Mouse (Mus musculus) midbrain, postnatal 0 days (tissue): ENCODE measurements at regions not wholly inside any gene's neighbourhood (a gene's known extent, or its start where the extent isn't known, plus 50 kb on each side); places are given as distances from the start of the nearest gene placed in this dataset.

Source experiments
- ATAC-seq: fragments of 200-750 bp; cut with Nextera tagmentation; 2 replicates; pipeline ENCODE4 v1.8.0; 2017; ENCODE audit warnings: moderate number of reproducible peaks, mild to moderate bottlenecking, moderate TSS enrichment, moderate library complexity; ENCODE audit not compliant: low FRiP score
- DNase-seq: peaks from one replicate; pipeline ENCODE4 v3.0.0-alpha.2; 2015; ENCODE audit warnings: low spot score
- H3K27ac ChIP-seq: fragments of 300-500 bp; sonication (generic); 2 replicates; pipeline ENCODE4 v1.5.1; 2014; ENCODE audit warnings: low read depth, mild to moderate bottlenecking, low read length, mixed read lengths
- H3K27me3 ChIP-seq: fragments of 300-500 bp; sonication (generic); 2 replicates; pipeline ENCODE4 v1.6.1; 2014; ENCODE audit warnings: low read length, control low read depth, mixed read lengths; ENCODE audit not compliant: insufficient read depth
- H3K36me3 ChIP-seq: fragments of 300-500 bp; sonication (generic); 2 replicates; pipeline ENCODE4 v1.6.1; 2014; ENCODE audit warnings: low read length, control low read depth, mixed read lengths; ENCODE audit not compliant: insufficient read depth
- H3K4me1 ChIP-seq: fragments of 300-500 bp; sonication (generic); 2 replicates; pipeline ENCODE4 v1.6.1; 2014; ENCODE audit warnings: mild to moderate bottlenecking, control low read depth, antibody characterized with exemption, low read length, mixed read lengths; ENCODE audit not compliant: insufficient read depth
- H3K4me2 ChIP-seq: fragments of 300-500 bp; sonication (generic); 2 replicates; pipeline ENCODE4 v1.6.1; 2014; ENCODE audit warnings: low read depth, mild to moderate bottlenecking, low read length, mixed read lengths; ENCODE audit not compliant: poor library complexity, severe bottlenecking
- H3K4me3 ChIP-seq: fragments of 300-500 bp; sonication (generic); 2 replicates; pipeline ENCODE4 v1.5.1; 2014; ENCODE audit warnings: low read depth, mild to moderate bottlenecking, low read length, moderate library complexity
- H3K9ac ChIP-seq: fragments of 300-500 bp; sonication (generic); replicated peaks from 2 replicates; pipeline ENCODE4 v1.6.1; 2014; ENCODE audit warnings: mild to moderate bottlenecking, low read length, moderate library complexity, mixed read lengths; ENCODE audit not compliant: poor library complexity, severe bottlenecking
- H3K9me3 ChIP-seq: fragments of 300-500 bp; sonication (generic); 2 replicates; pipeline ENCODE4 v1.6.1; 2016; ENCODE audit warnings: low read length, control low read depth
- CTCF ChIP-seq: IDR thresholded peaks from 2 replicates; pipeline ENCODE4 v1.5.1; 2016; ENCODE audit warnings: antibody characterized with exemption, mild to moderate bottlenecking
- WGBS: fragments of 180-500 bp; shearing (Covaris S2); extraction: QIAGEN DNeasy Blood & Tissue Kit; methylation state at CpG from one replicate; pipeline ENCODE4 v1.1.7; 2014; 5-methylcytosine and 5-hydroxymethylcytosine counted together

DNA sequence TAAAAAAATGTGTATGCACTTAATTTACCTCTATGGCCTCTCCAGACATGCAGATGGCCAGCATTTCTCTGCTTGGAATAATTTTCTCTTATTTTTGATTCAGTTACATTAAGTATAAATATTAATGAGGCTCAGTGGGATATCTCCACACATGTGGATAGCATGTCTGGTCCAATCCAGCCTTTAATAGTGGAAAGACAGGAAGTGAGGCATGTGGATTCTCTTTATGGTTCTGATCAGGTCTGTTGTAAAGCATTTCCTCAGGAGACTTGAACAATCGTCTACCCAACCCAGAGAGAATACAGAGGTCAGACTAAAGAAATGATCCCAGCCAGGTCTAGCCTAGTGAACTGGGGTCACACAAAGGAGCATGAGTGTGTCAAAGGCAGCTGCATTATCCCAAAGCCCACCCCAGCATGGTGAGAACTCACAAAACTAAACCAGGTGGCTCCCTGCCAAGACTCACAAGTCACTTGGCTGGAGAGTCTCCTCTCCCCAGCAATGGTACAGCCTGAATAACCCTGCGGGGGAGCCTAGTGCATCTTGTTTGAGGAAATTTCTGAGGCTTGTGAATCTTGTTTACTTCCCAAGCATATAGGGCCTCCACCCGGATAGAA is 123.3 kb upstream of the Slc22a23 start:
- TF ChIP-seq CTCF: no peak
- DNase-seq (peak; percentile 64), ATAC-seq (no peak)
- Histone ChIP-seq H3K9ac (no peak overlapping the region), H3K4me3 (no peak overlapping the region), H3K27ac (no peak overlapping the region), H3K36me3 (no peaks in the 10 kb centered on the region), H3K27me3 (no peaks in the 10 kb centered on the region), H3K9me3 (no peaks in the 10 kb centered on the region), H3K4me1 (no peaks in the 10 kb centered on the region; the same call in 1 of the 2 replicates), H3K4me2 (no peak overlapping the region)
- WGBS: 52% methylated on average over 3 of the region's 3 CpGs

DNA sequence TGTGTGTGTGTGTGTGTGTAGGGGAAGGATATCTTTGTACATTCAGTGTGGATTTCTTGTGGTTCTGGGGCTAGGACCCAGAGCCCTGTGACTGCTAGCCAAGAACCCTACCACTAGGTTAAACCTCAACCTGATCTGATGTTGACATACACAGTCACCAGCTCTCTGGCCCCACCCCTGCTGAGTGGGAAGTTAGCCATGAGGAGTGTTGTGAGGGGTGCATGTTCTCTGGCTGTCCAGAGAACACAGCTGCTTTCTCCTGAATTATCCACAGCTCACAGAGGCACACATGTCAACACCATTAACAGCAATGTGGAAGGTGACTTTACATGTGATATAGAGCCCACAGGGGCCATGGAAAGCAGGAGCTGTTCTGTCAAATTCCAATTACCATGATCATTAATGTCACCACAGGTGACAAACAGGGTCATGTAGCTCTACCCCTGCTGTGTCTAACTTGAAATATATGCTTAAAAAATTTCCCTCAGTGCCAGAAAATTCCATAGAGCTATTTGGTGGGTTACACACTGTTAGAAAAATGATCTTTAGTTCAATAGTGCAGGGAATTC is 121.0 kb upstream of the Slc22a23 start:
- DNase-seq: no peak
- Histone ChIP-seq H3K27ac (no peak overlapping the region), H3K9me3 (no peaks in the 10 kb centered on the region), H3K27me3 (no peaks in the 10 kb centered on the region), H3K36me3 (no peaks in the 10 kb centered on the region), H3K4me1 (no peaks in the 10 kb centered on the region; the same call in 1 of the 2 replicates), H3K9ac (no peak overlapping the region), H3K4me2 (no peak overlapping the region), H3K4me3 (no peak overlapping the region)
- TF ChIP-seq CTCF: no peak
- ATAC-seq: no peak

GRCm38 (mm10) chr13:34465456-34465855 is 120.5 kb upstream of the Slc22a23 start:
- ATAC-seq: no peak
- 84% methylated on average over 5 of the region's 5 CpGs for WGBS
- H3K9me3 ChIP-seq: no peaks in the 10 kb centered on the region

DNA sequence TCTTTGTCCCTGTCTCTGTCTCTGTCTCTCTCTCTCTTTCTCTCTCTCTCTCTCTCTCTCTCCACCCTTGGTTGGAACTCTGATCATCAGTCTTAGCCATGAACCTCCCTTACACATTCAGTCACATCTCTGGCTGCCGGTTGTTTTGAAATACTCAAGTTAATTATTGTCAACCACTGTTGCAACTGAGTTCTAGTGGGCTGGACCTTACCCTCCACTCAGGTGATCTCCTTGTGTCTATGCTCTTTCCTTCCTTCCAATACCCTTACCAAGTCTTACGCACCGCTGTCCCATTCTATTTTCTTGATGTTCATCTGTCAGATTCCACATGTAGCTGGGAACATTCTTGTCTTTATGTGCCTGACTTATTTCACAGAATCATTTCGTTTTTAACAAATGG is 119.2 kb upstream of the Slc22a23 start:
- H3K4me3 ChIP-seq: no peak overlapping the region
- no peak for DNase-seq
- no peak overlapping the region for H3K27ac ChIP-seq
- no peaks in the 10 kb centered on the region for H3K9me3 ChIP-seq
- H3K4me1 ChIP-seq: no peaks in the 10 kb centered on the region; the same call in 1 of the 2 replicates
- no peak overlapping the region for H3K9ac ChIP-seq
- no peak overlapping the region for H3K4me2 ChIP-seq
- no peak for ATAC-seq
- 94% methylated on average over 4 of the region's 4 CpGs for WGBS
- H3K36me3 ChIP-seq: no peaks in the 10 kb centered on the region
- TF ChIP-seq CTCF: no peak
- no peaks in the 10 kb centered on the region for H3K27me3 ChIP-seq

More at GRCm38 (mm10) chr13:34465456-34465855, 120.5 kb upstream of the Slc22a23 start:
- no peak for DNase-seq
- no peak for TF ChIP-seq CTCF
- Histone ChIP-seq H3K4me3 (no peak overlapping the region), H3K9ac (no peak overlapping the region), H3K36me3 (no peaks in the 10 kb centered on the region), H3K27ac (no peak overlapping the region), H3K4me2 (no peak overlapping the region), H3K27me3 (no peaks in the 10 kb centered on the region), H3K4me1 (no peaks in the 10 kb centered on the region; the same call in 1 of the 2 replicates)

GRCm38 (mm10) chr13:34462808-34463511 is 118.0 kb upstream of the Slc22a23 start:
- TF ChIP-seq CTCF: no peak
- no peaks in the 10 kb centered on the region for H3K27me3 ChIP-seq
- 29% methylated on average over 2 of the region's 2 CpGs for WGBS
- no peaks in the 10 kb centered on the region for H3K9me3 ChIP-seq
- ATAC-seq: no peak
- no peak overlapping the region for H3K9ac ChIP-seq
- H3K4me2 ChIP-seq: no peak overlapping the region
- no peak overlapping the region for H3K4me3 ChIP-seq
- no peak overlapping the region for H3K27ac ChIP-seq
- peak; percentile 44 for DNase-seq
- H3K4me1 ChIP-seq: no peaks in the 10 kb centered on the region; the same call in 1 of the 2 replicates
- H3K36me3 ChIP-seq: no peaks in the 10 kb centered on the region

- no peak overlapping the region for H3K27ac ChIP-seq
- no peak overlapping the region for H3K4me2 ChIP-seq
- H3K36me3 ChIP-seq: no peaks in the 10 kb centered on the region
- H3K9ac ChIP-seq: no peak overlapping the region
- WGBS: 71% methylated on average over 6 of the region's 6 CpGs
- no peak for TF ChIP-seq CTCF
- H3K4me3 ChIP-seq: no peak overlapping the region
- no peaks in the 10 kb centered on the region for H3K27me3 ChIP-seq
- DNase-seq (peak; percentile 36), ATAC-seq (no peak)
- no peaks in the 10 kb centered on the region for H3K4me1 ChIP-seq
- H3K9me3 ChIP-seq: no peaks in the 10 kb centered on the region
These were observed 117.3 kb upstream of the Slc22a23 start for GRCm38 (mm10) chr13:34462206-34462807.
